Mouse (Mus musculus) central nervous system, embryonic 18 days (tissue): ENCODE measurements around the gene Sox1. TPM values are rescaled to one million over a fixed set of nuclear protein-coding genes. Genes with fewer than 3 reads are reported as not detected.

Source experiments
- polyA plus RNA-seq: library from polyadenylated mRNA; depleted of rRNA; stranded (reverse); fragments of >200 nt; gene quantifications from 2 replicates; pipeline ENCODE4 v1.2.3, GENCODE M21; 2012; rRNA removed

Gene Sox1
- polyA plus RNA-seq = 11.3 and 15.1 TPM in 2 replicates

DNA sequence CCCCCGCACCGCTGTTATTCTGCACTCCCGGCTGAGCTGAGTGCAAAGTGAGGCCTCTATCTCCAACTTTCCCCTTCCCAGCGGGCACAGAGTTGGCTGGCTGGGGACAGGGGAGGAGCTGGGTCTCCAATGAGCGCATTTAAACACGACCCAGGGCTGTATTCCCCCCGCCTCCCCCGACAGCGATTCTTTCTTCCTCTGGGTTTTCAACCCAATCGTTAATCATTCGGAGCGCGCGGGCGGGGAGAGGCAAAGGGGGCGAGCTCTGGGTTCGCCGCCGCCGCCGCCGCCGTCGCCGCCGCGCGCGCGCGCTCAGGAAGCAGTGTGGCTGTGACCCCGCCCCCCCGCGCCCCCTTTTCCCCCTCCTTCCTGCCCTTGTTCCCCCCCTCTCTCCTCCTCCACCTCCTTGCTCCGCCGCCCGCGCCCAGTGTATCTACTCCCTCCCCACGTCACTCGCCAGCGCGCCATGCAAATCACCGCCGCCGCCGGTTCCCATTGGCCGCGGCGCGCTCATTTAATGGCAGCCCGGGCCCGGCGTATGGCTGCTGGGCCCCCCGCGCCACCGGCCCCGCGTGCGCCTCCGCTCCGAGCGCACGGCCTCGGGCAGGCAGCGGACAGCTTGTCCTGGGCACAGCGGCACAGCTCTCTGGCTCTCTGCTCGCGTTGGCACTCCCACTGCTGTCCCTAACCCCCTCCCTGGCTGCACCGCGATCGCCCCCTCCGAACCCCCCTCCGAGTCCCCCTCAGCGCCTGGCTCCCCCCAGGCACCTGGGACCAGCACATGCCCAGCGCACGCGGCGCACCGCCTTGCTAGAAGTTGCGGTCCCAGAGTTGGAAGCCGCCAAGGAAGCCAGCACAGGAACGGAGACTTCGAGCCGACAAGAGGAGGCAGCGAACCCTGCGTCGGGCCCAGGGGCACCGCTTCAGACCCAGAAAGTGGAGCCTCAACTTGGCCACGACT is at the start of gene Sox1:
Gene Sox1 (plus strand): TSS at position 225 of the 961 bp plus-strand sequence.

Other genes starting within 250 kb of the Sox1 start
- 0.07 and 0.22 TPM in 2 replicates for gene A230072I06Rik, start 116.5 kb upstream of the Sox1 start, polyA plus RNA-seq
- not detected in 2 replicates for gene Spaca7, start 177.7 kb downstream of the Sox1 start, polyA plus RNA-seq